Mouse (Mus musculus): ENCODE measurements around the gene Mras. TPM values are rescaled to one million over a fixed set of nuclear protein-coding genes. Genes with fewer than 3 reads are reported as not detected.

Gene Mras
- polyA plus RNA-seq, 1 experiment from 2014 or later: 23.7 TPM

DNA sequence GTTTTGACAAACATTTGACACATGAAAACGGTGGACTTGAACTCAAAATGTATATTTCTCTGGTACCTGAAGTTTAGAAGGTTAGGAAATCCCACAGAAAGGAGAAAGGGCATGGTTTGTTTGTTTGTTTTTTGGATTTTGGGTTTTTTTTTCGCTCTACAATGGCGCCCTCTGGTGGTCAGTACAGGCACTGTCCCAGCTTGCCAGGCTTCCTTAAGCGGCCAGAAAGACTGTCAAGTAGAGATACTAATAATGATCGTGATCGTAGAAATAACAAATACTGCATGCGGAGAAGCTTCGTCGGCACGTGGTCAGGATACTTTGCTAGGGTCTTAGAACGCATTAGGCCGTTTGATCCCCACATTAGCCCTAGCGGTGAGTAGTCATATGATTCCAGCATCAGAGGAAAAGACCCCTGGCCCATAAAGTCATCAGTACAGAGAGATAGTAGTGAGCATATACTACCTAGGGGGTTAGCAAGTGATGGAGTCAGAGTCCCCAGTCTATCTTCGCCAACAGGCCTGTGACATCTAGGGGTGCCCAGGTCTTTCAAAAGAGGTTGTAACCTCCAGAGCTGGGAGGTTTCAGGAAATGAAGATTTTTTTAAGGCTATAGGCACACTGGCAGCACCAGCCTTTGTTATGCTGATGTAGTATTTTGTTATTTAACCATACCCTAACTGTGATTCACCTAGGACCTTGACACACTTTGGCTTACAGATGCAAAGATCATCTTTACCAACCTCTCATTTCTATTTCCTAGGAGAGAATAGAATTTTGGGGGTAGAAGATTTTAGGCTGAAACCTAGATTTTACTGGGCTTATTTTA lies 60.4 kb downstream of the Mras start:
- H3K27ac ChIP-seq: no peak overlapping the region
- WGBS (ENCODE audit: missing documents): 8% methylated on average over 14 of the region's 14 CpGs
- no peaks in the 10 kb centered on the region for H3K79me2 ChIP-seq (ENCODE audit: inconsistent target)
- H3K36me3 ChIP-seq (ENCODE audit: inconsistent target): no peaks in the 10 kb centered on the region
- no peak overlapping the region for H3K4me3 ChIP-seq (ENCODE audit: inconsistent target)

- WGBS (ENCODE audit: missing documents): 89% methylated on average over 7 of the region's 7 CpGs
- no peaks in the 10 kb centered on the region for H3K36me3 ChIP-seq (ENCODE audit: inconsistent target)
- H3K4me3 ChIP-seq (ENCODE audit: inconsistent target): no peak overlapping the region
- no peak overlapping the region for H3K27ac ChIP-seq
- no peaks in the 10 kb centered on the region for H3K79me2 ChIP-seq (ENCODE audit: inconsistent target)
Observed at GRCm38 (mm10) chr9:99368431-99368830, 68.8 kb downstream of the Mras start.

DNA sequence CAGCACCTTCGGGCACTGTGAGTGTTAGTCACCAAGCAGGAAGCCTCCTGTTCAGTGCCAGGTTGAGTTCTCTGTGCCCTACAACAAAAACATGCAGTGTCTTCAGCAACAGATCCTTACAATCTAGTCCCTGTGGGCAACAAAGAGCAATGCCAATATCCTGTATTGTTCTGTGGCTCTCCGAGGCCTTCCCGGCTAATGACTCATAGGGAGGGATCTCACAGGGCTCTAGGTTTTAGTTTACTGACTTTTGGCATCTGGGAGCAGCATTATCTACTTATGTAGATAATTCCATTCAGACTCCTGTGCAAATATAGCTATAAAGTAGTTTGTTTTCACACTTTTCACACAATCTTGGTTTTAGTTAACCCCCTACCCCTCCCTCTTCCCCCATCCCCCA lies 71.3 kb downstream of the Mras start:
- H3K27ac ChIP-seq: no peak overlapping the region
- H3K4me3 ChIP-seq (ENCODE audit: inconsistent target): no peak overlapping the region
- WGBS (ENCODE audit: missing documents): 70% methylated on average over 3 of the region's 3 CpGs
- H3K36me3 ChIP-seq (ENCODE audit: inconsistent target): no peaks in the 10 kb centered on the region
- H3K79me2 ChIP-seq (ENCODE audit: inconsistent target): no peaks in the 10 kb centered on the region

DNA sequence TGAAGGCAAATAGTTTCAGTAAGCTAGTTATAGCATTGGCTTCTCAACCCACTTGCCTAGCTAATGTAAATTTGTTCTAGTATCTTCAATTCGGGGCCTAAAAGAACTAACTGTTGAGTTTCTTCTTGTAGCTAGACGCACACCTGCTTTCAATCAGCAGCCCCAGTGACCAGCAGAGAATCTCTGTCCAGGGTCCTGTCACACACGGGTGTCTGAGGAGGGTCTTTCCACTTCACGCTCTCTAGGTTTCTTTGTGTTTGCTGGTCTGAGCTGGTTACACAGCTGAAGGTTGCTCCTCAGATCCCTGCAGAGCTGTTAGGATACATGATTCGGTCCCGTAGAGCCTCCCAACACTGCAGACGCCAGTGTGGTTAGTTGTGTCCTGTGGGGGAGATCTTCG lies 74.1 kb downstream of the Mras start:
- H3K79me2 ChIP-seq (ENCODE audit: inconsistent target): no peaks in the 10 kb centered on the region
- no peaks in the 10 kb centered on the region for H3K36me3 ChIP-seq (ENCODE audit: inconsistent target)
- WGBS (ENCODE audit: missing documents): 77% methylated on average over 8 of the region's 8 CpGs
- H3K27ac ChIP-seq: no peak overlapping the region
- H3K4me3 ChIP-seq (ENCODE audit: inconsistent target): no peak overlapping the region

GRCm38 (mm10) chr9:99361946-99362345 lies 75.2 kb downstream of the Mras start:
- no peak overlapping the region for H3K4me3 ChIP-seq (ENCODE audit: inconsistent target)
- H3K79me2 ChIP-seq (ENCODE audit: inconsistent target): no peaks in the 10 kb centered on the region
- H3K36me3 ChIP-seq (ENCODE audit: inconsistent target): no peaks in the 10 kb centered on the region
- 70% methylated on average over 9 of the region's 9 CpGs for WGBS (ENCODE audit: missing documents)
- H3K27ac ChIP-seq: no peak overlapping the region

GRCm38 (mm10) chr9:99359012-99359411 lies 78.2 kb downstream of the Mras start:
- no peaks in the 10 kb centered on the region for H3K36me3 ChIP-seq (ENCODE audit: inconsistent target)
- 60% methylated on average over 15 of the region's 15 CpGs for WGBS (ENCODE audit: missing documents)
- H3K4me3 ChIP-seq (ENCODE audit: inconsistent target): no peak overlapping the region
- H3K27ac ChIP-seq: no peak overlapping the region
- H3K79me2 ChIP-seq (ENCODE audit: inconsistent target): no peaks in the 10 kb centered on the region

DNA sequence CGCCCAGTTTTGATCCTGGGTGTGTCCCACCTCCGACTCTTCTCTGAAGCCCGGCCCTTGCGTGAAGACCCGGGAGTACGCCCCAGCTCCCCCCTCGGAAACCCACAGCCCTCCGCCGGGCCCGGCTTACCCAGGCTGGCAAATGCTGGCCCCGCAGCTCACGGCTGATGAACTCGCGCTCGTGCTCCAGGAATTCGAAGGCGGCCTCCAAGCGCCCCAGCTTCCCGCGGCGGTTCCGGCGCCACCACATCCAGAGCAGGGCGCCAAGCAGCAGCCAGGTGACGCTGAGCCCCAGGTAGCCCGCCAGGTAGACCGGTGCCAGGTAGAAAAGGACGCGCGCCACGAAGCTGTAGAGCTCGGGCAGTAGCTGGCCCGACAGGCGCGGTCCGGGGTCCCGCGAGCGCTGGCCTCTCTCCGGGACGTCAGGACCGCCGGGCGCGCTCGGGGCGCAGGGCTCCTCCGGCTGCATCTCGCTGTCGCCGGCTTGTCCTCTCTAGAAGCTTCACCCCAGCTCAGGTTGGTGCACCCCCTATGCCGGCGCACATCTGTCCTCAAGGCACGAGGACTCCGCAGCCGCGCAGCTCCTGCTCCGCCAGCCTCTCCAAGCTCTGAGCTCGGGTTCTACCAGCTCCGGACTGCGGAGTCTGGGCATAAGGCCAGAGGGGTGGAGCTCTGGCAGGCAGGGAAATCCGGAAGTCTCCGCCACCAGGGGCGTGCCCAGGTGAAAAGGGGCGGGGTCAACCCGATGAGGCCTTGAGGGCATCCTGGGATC lies 79.1 kb downstream of the Mras start, which contains the start of gene Esyt3:
Gene Esyt3, minus strand, starts transcription at position 637 of the 772 bp plus-strand sequence.
- Histone ChIP-seq H3K36me3 (ENCODE audit: inconsistent target) (no peaks in the 10 kb centered on the region), H3K79me2 (ENCODE audit: inconsistent target) (no peaks in the 10 kb centered on the region), H3K4me3 (ENCODE audit: inconsistent target) (no peak within 1 kb of the TSS), H3K27ac (no peak within 1 kb of the TSS)
- 4% methylated on average over 62 of the region's 66 CpGs for WGBS (ENCODE audit: missing documents)

GRCm38 (mm10) chr9:99357561-99357920 lies 79.6 kb downstream of the Mras start:
- Histone ChIP-seq H3K36me3 (ENCODE audit: inconsistent target) (no peaks in the 10 kb centered on the region), H3K4me3 (ENCODE audit: inconsistent target) (no peak overlapping the region), H3K79me2 (ENCODE audit: inconsistent target) (no peaks in the 10 kb centered on the region), H3K27ac (no peak overlapping the region)
- WGBS (ENCODE audit: missing documents): 12% methylated on average over 19 of the region's 19 CpGs

GRCm38 (mm10) chr9:99355971-99356370 lies 81.2 kb downstream of the Mras start:
- Histone ChIP-seq H3K36me3 (ENCODE audit: inconsistent target) (no peaks in the 10 kb centered on the region), H3K79me2 (ENCODE audit: inconsistent target) (no peaks in the 10 kb centered on the region), H3K27ac (no peak overlapping the region), H3K4me3 (ENCODE audit: inconsistent target) (no peak overlapping the region)
- 78% methylated on average over 5 of the region's 5 CpGs for WGBS (ENCODE audit: missing documents)

DNA sequence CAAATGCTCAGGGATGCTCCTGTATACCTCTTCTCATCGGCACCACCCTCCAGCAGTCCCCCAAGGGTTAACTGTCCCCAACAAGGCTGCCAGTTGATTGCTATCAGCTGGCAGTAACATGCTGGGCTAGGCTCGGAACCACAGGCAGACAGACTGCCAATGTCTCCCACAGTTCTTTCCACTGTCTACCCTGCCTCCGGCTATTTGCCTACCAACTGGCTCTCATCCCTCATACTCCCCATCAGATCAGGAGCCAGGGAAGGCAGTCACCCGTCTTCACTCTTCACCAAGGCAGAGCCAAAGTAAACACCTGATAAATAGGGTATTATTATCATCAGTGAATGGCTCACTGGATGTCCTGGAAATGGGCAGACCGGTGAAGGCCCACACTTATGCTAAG lies 82.4 kb downstream of the Mras start:
- Histone ChIP-seq H3K27ac (no peak overlapping the region), H3K4me3 (ENCODE audit: inconsistent target) (no peak overlapping the region), H3K79me2 (ENCODE audit: inconsistent target) (no peaks in the 10 kb centered on the region), H3K36me3 (ENCODE audit: inconsistent target) (no peaks in the 10 kb centered on the region)
- WGBS (ENCODE audit: missing documents): 87% methylated on average over 5 of the region's 5 CpGs

DNA sequence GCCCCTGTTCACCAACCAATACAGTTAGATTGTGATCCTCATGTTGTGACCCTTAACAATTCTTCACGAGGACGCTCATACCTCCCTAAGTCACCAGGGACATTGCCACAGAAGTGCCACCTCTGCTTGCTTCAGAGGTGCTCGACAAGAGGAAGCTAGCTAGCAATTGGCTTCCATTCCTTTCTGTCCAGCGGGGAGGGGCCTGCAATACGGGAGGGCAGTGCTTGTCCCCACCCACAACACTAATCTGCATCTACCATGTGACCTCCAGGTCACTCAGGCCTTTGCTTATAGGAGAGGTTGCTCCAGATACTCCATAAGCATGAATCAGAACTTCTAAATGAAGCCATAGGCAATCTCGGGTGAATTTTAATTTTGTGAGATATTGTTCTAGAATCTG lies 83.8 kb downstream of the Mras start:
- Histone ChIP-seq H3K36me3 (ENCODE audit: inconsistent target) (no peaks in the 10 kb centered on the region), H3K27ac (no peak overlapping the region), H3K79me2 (ENCODE audit: inconsistent target) (no peaks in the 10 kb centered on the region), H3K4me3 (ENCODE audit: inconsistent target) (no peak overlapping the region)
- 46% methylated on average over 5 of the region's 6 CpGs for WGBS (ENCODE audit: missing documents)

DNA sequence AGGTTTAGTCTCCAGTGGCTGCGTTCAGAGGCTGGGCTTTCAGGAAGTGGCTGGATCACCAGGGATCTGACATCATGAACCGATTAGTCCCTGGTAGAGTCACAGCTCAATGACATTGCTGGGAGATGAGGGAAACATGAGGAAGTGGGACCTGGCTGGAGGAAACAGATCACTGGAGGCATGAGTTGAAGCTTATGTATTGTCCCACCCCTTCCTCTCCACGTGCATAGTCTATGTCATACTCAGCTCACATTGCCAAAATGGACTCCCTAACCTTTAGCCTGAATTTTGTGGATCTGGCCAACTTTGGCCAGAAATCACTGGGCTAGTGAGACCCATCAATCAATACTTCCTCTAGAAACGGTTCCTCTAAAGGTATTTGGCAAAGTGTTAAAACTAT lies 84.2 kb downstream of the Mras start:
- H3K27ac ChIP-seq: no peak overlapping the region
- no peak overlapping the region for H3K4me3 ChIP-seq (ENCODE audit: inconsistent target)
- no peaks in the 10 kb centered on the region for H3K36me3 ChIP-seq (ENCODE audit: inconsistent target)
- WGBS (ENCODE audit: missing documents): 17% methylated on average over 4 of the region's 4 CpGs
- H3K79me2 ChIP-seq (ENCODE audit: inconsistent target): no peaks in the 10 kb centered on the region

GRCm38 (mm10) chr9:99345351-99345792 lies 91.8 kb downstream of the Mras start:
- no peak overlapping the region for H3K4me3 ChIP-seq (ENCODE audit: inconsistent target)
- WGBS (ENCODE audit: missing documents): 29% methylated on average over 4 of the region's 4 CpGs
- H3K36me3 ChIP-seq (ENCODE audit: inconsistent target): no peaks in the 10 kb centered on the region
- no peaks in the 10 kb centered on the region for H3K79me2 ChIP-seq (ENCODE audit: inconsistent target)
- H3K27ac ChIP-seq: no peak overlapping the region

DNA sequence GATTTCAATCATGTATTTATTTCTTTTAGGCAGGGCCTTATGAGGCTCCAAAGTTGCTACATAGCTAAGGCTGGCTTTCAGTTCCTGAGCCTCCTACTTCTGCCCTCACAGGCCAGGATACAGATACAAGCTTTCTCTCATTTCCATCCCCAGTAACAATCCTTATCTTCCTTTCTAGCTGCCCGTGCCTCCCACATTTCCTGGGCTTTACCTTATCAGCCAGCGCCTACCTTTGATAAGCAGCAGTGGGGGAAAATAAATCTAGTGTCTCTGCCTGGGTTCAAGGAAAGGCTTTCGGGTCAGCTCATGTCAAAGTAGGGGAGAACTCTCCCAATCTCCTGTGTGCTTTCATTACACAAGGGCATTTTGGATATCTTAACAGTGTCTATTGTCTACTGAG lies 95.6 kb downstream of the Mras start:
- H3K27ac ChIP-seq: no peak overlapping the region
- H3K36me3 ChIP-seq (ENCODE audit: inconsistent target): no peaks in the 10 kb centered on the region
- 71% methylated on average over 2 of the region's 3 CpGs for WGBS (ENCODE audit: missing documents)
- H3K4me3 ChIP-seq (ENCODE audit: inconsistent target): no peak overlapping the region
- H3K79me2 ChIP-seq (ENCODE audit: inconsistent target): no peaks in the 10 kb centered on the region

GRCm38 (mm10) chr9:99340126-99340525 lies 97.1 kb downstream of the Mras start:
- Histone ChIP-seq H3K36me3 (ENCODE audit: inconsistent target) (no peaks in the 10 kb centered on the region), H3K4me3 (ENCODE audit: inconsistent target) (no peak overlapping the region), H3K79me2 (ENCODE audit: inconsistent target) (no peaks in the 10 kb centered on the region), H3K27ac (no peak overlapping the region)
- WGBS (ENCODE audit: missing documents): 96% methylated on average over 11 of the region's 12 CpGs
